Mouse (Mus musculus): ENCODE data around the gene Gad1.
A peak's percentile ranks its signal among the peaks of the same experiment; 100 is the strongest.
"Not testable (repeated sequence)": the region's sequence is repeated elsewhere in the genome, so short reads cannot be mapped to it uniquely, and the experiment has no call there.

Gene Gad1

DNA sequence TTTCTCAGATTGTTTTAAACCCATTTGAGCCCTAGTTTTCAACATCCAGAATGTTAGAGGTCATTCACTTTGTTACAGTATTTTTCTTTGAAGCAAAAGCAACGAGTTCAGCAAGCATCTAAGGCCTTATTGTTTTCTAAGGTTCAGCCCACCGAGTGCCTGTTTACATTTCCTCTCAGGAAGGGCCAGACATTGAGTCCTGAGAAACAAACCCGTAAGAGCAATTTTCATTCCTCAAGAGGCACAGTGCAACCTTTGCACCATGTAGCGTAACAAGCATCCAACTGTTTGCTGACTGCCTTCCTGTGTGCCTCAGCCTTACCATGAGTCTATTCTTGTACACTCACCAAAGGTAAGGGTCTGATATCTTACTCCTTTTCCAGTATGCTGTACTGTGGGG lies at the start of gene Gad1:
Gene Gad1, plus strand, starts transcription at position 301 of the 400 bp plus-strand sequence.
- no peak for DNase-seq (ENCODE audit: low read depth, low spot score)
- H3K27me3 ChIP-seq (ENCODE audit: control insufficient read depth, insufficient read depth, low read length, poor library complexity, severe bottlenecking): no peaks in the 10 kb centered on the region
- no peaks in the 10 kb centered on the region for H3K36me3 ChIP-seq (ENCODE audit: control insufficient read depth, insufficient read depth, low read length, poor library complexity, severe bottlenecking)

DNA sequence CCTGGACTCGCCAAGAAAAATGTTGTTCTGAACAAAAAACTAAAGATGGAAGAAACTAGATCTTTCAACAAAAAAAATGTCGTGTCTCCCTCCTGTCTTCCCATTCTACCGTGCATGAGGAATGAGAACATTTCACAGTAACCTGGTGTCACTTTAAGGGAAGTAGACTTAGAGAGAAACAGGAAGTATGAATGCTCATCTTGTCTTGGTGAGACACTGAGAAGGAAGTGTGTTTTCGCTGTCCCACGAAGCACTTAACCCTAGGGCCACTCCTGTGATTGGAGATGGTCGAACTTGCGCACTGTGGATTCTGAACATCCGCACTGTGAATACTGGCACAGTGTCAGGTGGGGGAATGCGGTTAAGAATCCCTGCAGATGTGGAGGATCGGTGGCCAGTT lies 49.4 kb upstream of the Gad1 start:
- Histone ChIP-seq H3K27me3 (ENCODE audit: control insufficient read depth, insufficient read depth, low read length, poor library complexity, severe bottlenecking) (0 out of 2 replicates have a peak, but pooled peaks cover 1% of the 10 kb centered on the region), H3K36me3 (ENCODE audit: control insufficient read depth, insufficient read depth, low read length, poor library complexity, severe bottlenecking) (no peaks in the 10 kb centered on the region)
- peak; percentile 45 for DNase-seq (ENCODE audit: low read depth, low spot score)

DNA sequence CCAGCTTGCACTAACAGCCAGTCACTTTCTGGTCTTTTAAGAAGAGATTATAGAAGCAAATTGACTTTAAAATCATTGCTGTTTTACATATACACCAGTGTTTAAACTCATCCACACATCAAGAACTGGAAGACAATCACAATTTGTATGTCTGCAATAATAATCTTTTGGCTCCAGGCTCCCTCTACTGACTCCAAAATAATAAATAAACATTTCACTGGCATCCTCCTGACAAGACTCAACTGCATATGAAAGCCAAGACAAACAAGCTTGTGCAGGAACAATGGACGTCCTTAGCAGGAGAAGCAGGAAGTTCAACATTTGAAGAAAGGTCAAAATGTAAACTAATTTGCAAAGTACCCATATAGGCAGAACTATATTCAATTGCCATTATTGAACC lies 47.6 kb upstream of the Gad1 start:
- Histone ChIP-seq H3K27me3 (ENCODE audit: control insufficient read depth, insufficient read depth, low read length, poor library complexity, severe bottlenecking) (0 out of 2 replicates have a peak, but pooled peaks cover 1% of the 10 kb centered on the region), H3K36me3 (ENCODE audit: control insufficient read depth, insufficient read depth, low read length, poor library complexity, severe bottlenecking) (no peaks in the 10 kb centered on the region)
- DNase-seq (ENCODE audit: low read depth, low spot score): no peak

DNA sequence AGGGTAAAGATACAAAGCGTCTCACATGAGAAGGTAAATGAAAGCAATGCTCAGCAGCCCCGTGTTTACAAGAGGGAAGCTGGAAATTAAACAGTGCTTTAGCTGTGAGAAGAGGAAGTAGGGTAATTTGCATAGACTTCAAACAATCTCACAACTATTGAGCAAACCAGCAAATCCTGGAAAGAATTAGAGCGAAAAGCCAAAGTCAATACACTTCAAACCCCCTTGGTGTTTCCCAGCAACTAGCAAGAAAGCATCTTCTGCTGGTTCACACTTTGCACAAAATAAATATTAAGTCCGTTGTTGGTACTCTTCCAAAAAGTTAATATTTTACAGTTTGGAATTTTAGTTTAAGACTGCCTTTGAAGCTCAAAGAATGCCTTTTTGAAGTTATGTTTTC lies 47.0 kb upstream of the Gad1 start:
- no peaks in the 10 kb centered on the region for H3K36me3 ChIP-seq (ENCODE audit: control insufficient read depth, insufficient read depth, low read length, poor library complexity, severe bottlenecking)
- peak; percentile 65 for DNase-seq (ENCODE audit: low read depth, low spot score)
- H3K27me3 ChIP-seq (ENCODE audit: control insufficient read depth, insufficient read depth, low read length, poor library complexity, severe bottlenecking): 0 out of 2 replicates have a peak, but pooled peaks cover 1% of the 10 kb centered on the region

DNA sequence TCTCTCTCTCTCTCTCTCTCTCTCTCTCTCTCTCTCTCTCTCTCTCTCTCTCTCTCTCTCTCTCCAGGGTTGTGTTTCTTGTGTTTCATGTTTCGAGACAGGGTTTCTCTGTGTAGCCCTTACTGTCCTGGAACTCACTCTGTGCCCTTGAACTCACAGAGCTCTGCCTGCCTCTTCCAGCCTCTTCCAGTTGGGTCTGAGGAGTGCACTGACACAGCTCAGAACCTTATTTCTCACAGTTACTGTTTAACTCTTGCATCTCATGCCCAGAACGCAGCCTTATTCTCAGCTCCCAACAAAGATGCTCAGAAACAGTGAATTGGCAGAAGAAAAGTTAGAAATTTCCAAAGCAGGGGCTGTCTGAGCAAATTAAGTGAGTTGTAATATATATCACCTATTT lies 46.5 kb upstream of the Gad1 start:
- DNase-seq (ENCODE audit: low read depth, low spot score): no peak
- Histone ChIP-seq H3K36me3 (ENCODE audit: control insufficient read depth, insufficient read depth, low read length, poor library complexity, severe bottlenecking) (no peaks in the 10 kb centered on the region), H3K27me3 (ENCODE audit: control insufficient read depth, insufficient read depth, low read length, poor library complexity, severe bottlenecking) (0 out of 2 replicates have a peak, but pooled peaks cover 1% of the 10 kb centered on the region)

DNA sequence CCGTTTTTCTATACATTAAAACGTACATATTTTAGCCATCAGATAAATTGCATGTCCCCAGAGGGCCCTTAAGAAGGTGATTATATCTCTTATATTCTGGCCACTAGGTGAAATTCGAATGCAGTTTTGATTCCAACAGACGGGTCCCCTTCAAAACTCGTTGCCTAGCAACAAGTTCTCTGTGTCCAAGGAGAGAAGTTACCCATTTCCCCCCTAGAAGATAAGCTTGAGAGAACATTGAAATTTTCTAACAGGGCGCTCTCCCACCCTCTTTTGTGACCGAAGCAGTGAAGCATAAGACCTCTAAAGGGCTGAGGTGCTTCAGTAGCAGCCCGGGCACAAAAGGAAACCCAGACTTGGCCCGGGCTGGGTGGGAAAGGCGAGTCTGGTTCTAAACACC lies 44.4 kb upstream of the Gad1 start, which contains the start of gene Erich2:
Gene Erich2, plus strand, starts transcription at position 324 of the 400 bp plus-strand sequence.
- 0 out of 2 replicates have a peak, but pooled peaks cover 1% of the 10 kb centered on the region for H3K27me3 ChIP-seq (ENCODE audit: control insufficient read depth, insufficient read depth, low read length, poor library complexity, severe bottlenecking)
- H3K36me3 ChIP-seq (ENCODE audit: control insufficient read depth, insufficient read depth, low read length, poor library complexity, severe bottlenecking): no peaks in the 10 kb centered on the region
- peak; percentile 20 for DNase-seq (ENCODE audit: low read depth, low spot score)

DNA sequence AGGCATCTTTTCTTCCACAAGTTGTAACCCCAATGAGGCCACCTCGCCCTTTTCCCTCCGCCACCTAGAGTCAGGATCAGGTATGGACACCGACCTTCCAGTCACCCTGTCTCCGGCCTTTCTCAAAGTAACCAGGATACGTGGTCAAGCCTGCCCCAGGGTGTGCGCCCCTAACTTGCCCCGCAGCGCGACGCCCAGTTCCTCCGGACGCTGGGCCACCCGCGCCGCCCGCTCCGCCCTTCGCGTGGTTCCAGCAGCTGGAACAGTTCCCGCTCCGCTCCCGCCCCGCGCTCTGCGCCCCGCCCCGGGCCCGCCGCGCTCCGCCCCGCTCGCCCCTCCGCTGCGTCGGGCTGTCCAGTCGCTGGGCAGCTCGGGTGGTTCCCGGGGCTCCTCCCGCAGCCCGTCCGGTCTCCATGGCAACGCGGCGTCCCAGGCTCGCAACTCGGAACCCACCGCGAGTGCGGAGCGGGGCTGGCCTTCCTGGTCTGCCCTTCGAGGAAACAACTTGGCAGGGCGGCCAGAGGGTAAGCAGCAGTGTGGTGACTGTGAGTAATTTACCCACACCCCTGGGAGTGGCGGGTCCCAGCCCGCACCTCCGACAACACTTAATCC lies 43.7 kb upstream of the Gad1 start:
- peak; percentile 39 for DNase-seq (ENCODE audit: low read depth, low spot score)
- Histone ChIP-seq H3K36me3 (ENCODE audit: control insufficient read depth, insufficient read depth, low read length, poor library complexity, severe bottlenecking) (no peaks in the 10 kb centered on the region), H3K27me3 (ENCODE audit: control insufficient read depth, insufficient read depth, low read length, poor library complexity, severe bottlenecking) (0 out of 2 replicates have a peak, but pooled peaks cover 1% of the 10 kb centered on the region)

DNA sequence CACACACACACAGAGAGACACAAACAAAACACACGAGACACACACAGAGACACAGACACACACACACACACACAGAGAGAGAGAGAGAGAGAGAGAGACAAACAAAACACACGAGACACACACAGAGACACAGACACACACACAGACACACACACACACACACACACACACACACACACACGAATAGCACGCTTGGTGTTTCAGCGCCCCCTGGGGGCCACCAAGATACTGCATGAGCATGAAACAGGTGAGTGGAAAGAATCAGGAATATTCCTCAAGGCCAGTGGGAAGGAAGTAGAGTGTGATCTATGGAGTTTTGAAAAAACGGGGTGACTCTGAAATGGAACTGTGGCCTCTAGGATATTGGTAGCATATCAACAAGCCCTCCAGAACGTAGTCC lies 14.6 kb upstream of the Gad1 start:
- not testable (repeated sequence) for H3K27me3 ChIP-seq (ENCODE audit: control insufficient read depth, insufficient read depth, low read length, poor library complexity, severe bottlenecking); H3K36me3 ChIP-seq (ENCODE audit: control insufficient read depth, insufficient read depth, low read length, poor library complexity, severe bottlenecking)
- peak; percentile 63 for DNase-seq (ENCODE audit: low read depth, low spot score)

DNA sequence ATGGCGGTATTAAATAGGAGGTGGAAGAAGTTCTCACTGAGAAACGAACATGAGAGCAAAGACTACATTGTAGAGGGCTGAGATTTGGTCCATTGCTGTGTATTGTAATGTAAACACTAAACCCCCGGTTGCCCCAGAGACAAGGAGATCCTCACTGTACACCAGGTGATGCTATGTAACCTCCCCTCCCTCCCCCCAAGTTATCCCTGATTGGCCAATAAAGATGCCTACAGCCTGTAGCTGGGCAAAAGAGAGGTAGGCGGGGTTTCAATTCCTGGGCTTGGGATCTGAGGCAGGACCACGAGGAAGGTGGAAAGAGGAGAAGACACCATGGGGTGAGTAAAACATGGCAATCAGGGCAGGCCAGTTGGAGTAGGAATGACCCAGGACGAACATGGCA lies 2.2 kb upstream of the Gad1 start:
- Histone ChIP-seq H3K27me3 (ENCODE audit: control insufficient read depth, insufficient read depth, low read length, poor library complexity, severe bottlenecking) (no peaks in the 10 kb centered on the region), H3K36me3 (ENCODE audit: control insufficient read depth, insufficient read depth, low read length, poor library complexity, severe bottlenecking) (no peaks in the 10 kb centered on the region)
- DNase-seq (ENCODE audit: low read depth, low spot score): no peak

DNA sequence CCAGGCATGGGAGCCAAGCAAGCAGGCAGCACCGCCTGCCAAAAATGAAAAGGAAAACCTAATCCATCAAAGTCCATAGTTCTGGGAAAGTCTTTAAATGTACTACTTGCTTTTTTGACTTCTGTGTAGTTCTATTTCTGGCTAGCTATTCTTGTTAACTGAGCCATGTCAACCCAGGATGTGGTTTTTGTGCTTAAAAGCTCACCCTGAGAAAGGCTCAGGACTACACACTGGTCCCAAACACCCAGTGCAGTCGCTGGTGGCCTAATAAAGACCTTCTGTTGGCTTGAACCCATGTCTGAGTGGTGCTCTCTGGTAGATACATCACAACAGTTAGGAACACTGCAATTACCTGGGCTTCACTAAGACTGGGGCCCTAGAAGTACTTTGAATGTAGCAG lies 1.4 kb upstream of the Gad1 start:
- peak; percentile 52 for DNase-seq (ENCODE audit: low read depth, low spot score)
- Histone ChIP-seq H3K27me3 (ENCODE audit: control insufficient read depth, insufficient read depth, low read length, poor library complexity, severe bottlenecking) (no peaks in the 10 kb centered on the region), H3K36me3 (ENCODE audit: control insufficient read depth, insufficient read depth, low read length, poor library complexity, severe bottlenecking) (no peaks in the 10 kb centered on the region)

DNA sequence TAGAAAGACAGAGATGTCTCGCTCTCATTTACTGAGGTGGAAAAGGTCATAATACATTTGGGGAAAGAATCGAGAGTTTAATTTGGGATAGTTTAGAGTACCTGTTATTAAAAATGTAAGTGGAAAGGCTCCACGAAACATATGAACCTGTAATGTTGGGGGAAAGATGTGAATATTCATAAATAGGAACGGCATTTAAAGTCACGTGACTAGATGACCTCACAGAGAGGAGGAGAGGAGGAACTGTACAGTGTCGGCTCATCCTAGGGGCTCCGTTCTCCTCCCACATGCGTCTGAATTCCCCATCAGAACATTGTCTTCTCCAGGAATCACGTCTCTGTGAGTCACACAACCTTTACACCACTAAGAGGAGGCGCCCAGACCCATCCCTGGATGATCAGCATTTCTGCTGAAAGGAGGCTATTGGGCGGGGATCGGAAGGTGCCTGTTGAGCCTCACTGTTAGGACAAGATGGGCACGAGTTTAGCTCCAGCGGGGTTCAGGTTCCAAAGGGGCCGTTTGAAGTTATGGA lies 739 bp upstream of the Gad1 start:
- H3K27me3 ChIP-seq (ENCODE audit: control insufficient read depth, insufficient read depth, low read length, poor library complexity, severe bottlenecking): no peaks in the 10 kb centered on the region

DNA sequence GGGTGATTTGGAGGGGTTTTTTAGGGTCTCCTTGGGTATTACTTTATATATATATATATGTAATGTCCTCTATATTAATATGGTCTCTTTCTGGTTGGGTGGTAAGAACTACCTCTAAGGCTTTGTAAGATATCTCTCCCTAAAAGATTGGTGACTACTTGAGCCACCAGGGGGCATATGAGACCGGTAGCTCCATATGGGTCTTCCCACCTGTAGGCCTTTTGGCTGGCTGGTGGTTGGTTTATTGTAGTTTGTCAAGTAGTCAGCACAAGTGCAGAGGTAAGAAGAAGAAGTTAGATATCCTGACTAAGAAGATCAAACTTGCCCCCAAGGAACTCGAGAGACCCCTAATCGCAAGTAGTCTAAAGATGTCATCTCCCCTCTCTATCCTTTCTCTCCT lies 954 bp downstream of the Gad1 start:
- Histone ChIP-seq H3K36me3 (ENCODE audit: control insufficient read depth, insufficient read depth, low read length, poor library complexity, severe bottlenecking) (no peaks in the 10 kb centered on the region), H3K27me3 (ENCODE audit: control insufficient read depth, insufficient read depth, low read length, poor library complexity, severe bottlenecking) (no peaks in the 10 kb centered on the region)
- DNase-seq (ENCODE audit: low read depth, low spot score): peak; percentile 80

More for the DNA sequence above, 739 bp upstream of the Gad1 start:
- no peaks in the 10 kb centered on the region for H3K36me3 ChIP-seq (ENCODE audit: control insufficient read depth, insufficient read depth, low read length, poor library complexity, severe bottlenecking)
- no peak for DNase-seq (ENCODE audit: low read depth, low spot score)

DNA sequence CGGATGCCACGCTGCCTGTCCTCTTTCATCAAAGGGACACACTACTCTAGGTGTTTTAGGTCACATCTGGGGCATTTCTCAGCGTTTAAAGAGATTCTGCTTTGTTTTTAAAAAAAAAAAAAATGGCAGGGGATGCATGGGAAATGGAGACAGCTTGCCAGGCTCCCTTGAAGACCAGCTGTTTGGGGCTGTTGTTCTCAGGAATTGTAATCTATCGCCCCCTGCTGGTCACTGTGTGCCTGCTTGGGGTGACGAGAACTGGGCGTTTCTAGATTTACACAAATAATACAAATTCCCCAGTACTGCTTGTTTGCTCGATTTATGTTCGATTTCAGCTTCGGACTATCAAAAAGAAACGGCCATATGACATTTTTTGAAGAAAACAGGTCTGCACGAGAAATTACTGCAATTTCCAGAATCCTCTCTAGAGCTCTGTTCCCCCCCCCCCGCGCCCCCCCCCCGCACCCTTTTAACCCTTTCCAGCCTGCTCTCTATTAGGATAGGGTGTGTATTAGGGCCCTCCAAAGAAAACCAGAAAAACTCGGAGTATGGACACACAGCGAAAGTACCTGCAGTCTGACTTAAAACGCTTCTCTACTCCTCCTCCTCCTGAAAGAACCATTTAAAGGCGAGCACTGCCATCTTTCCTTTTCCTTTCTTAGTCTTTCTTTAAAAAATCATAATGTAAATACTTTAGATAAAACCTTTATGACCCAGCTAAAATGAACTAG lies 5.4 kb downstream of the Gad1 start:
- DNase-seq (ENCODE audit: low read depth, low spot score): peak; percentile 94
- Histone ChIP-seq H3K36me3 (ENCODE audit: control insufficient read depth, insufficient read depth, low read length, poor library complexity, severe bottlenecking) (no peaks in the 10 kb centered on the region), H3K27me3 (ENCODE audit: control insufficient read depth, insufficient read depth, low read length, poor library complexity, severe bottlenecking) (peaks cover 3% of the 10 kb centered on the region; the same call in 1 of the 2 replicates)

DNA sequence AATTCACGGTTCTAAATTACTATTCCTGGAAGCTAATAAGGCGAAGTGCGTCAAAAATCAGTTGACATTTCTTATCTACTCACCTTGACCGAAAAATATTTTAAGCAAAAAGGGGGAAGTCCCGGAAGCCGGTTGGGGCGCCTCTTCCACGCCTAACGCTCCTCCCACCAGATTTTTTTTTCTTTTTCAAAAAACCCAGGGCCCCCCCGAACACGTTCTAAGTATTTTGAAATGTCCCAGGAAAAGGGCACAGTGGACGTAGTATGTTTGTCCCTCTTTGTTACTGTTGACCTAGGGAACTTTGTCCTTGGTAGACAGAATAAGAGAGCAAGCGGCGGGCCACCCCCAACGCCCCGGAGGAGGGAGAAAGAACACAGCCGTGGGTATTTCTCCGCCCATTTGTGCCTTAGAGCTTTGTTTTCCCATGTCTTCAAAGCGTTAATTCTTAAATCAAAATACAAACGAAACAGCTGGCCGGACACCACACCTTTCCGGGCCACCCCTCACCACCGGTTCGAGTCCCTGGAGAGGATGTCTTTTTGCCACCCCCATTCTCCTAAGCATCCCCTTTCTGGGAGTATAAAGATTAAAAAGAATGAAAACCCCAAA lies 6.1 kb downstream of the Gad1 start:
- H3K27me3 ChIP-seq (ENCODE audit: control insufficient read depth, insufficient read depth, low read length, poor library complexity, severe bottlenecking): peaks cover 3% of the 10 kb centered on the region; the same call in 1 of the 2 replicates
- H3K36me3 ChIP-seq (ENCODE audit: control insufficient read depth, insufficient read depth, low read length, poor library complexity, severe bottlenecking): no peaks in the 10 kb centered on the region
- DNase-seq (ENCODE audit: low read depth, low spot score): peak; percentile 85

DNA sequence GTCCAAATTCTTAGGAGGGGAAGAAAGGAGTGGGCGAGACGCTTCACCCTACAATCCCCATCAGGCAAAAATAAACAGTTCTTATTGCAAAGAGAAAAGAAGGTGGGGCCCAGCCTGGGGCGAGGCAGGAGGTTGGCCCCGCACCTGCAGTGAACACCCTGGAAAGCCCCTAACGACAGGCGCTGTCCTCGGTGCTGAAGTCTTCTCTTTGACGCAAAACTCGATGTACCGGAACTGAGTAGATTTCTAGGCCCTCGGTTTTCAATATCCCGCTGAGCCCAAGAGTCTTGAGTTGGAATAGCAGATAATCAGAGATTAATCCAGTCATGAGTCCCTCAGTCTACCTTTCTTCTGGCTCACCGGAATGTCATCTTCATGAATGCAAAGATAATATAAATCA lies 6.6 kb downstream of the Gad1 start:
- peaks cover 3% of the 10 kb centered on the region; the same call in 1 of the 2 replicates for H3K27me3 ChIP-seq (ENCODE audit: control insufficient read depth, insufficient read depth, low read length, poor library complexity, severe bottlenecking)
- peak; percentile 97 for DNase-seq (ENCODE audit: low read depth, low spot score)
- H3K36me3 ChIP-seq (ENCODE audit: control insufficient read depth, insufficient read depth, low read length, poor library complexity, severe bottlenecking): no peaks in the 10 kb centered on the region

All from splenic B cell, adult 2 months (primary cell).